9 mouse cellular contexts compared by ENCODE assay signal in the genomic region with DNA sequence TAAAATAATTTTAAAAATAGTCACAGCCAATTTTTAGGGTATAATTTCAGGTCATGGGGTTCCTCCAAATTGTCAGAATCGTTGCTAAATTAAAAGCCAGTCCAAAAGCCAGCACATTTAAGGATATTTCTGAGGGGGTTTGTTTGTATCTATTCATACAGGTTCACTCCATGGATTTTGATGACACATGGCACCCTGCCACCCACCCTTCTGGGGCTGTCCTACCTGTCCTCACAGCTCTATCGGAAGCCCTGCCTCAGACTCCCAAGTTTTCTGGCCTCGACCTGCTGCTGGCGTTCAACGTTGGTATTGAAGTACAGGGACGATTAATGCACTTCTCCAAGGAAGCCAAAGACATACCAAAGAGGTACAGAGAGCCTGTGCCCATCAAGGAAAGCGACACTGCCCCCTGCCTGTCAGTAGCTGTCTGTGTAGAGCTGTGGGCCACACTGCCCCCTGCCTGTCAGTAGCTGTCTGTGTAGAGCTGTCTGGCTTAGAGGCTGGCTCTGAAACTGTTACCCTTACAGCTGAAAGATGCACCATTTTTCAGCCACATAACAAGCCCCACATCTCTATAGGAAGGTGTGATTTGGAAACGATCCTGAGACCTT. TPM values are rescaled to one million over a fixed set of nuclear protein-coding genes. Genes with fewer than 3 reads are reported as not detected.
DNase-seq lines count a peak whose midpoint lies in the region; ATAC-seq lines count a peak whose summit lies in the region.
"Had no signal": no experiment of that assay in that cellular context is flagged by ENCODE, and none has a peak within 500 bp of the region (broad histone marks: within the 10 kb centered on the region; RNA-seq: fewer than 3 reads in every experiment).

No protein-coding gene starts in this region.

- no peak overlapping the region for H3K27ac ChIP-seq in embryonic facial prominence, embryonic 15.5 days (replicated peaks)
- no peak overlapping the region for H3K27ac ChIP-seq in heart, embryonic 10.5 days
- H3K27ac ChIP-seq in kidney, embryonic 16.5 days (ENCODE audit: low read length): no peak overlapping the region
- no peak overlapping the region for H3K27ac ChIP-seq in liver, embryonic 11.5 days (ENCODE audit: low read depth, low read length)
- H3K27ac ChIP-seq: embryonic facial prominence, embryonic 13.5 days had no signal

- no peaks in the 10 kb centered on the region for H3K36me3 ChIP-seq in embryonic facial prominence, embryonic 15.5 days
- H3K36me3 ChIP-seq in heart, embryonic 10.5 days: no peaks in the 10 kb centered on the region
- no peaks in the 10 kb centered on the region for H3K36me3 ChIP-seq in kidney, embryonic 16.5 days (ENCODE audit: insufficient read depth, low read length)
- H3K36me3 ChIP-seq in liver, embryonic 11.5 days (ENCODE audit: control insufficient read depth, insufficient read depth, low read length): no peaks in the 10 kb centered on the region
- H3K36me3 ChIP-seq in splenic B cell, adult 2 months (ENCODE audit: control insufficient read depth, insufficient read depth, low read length, poor library complexity, severe bottlenecking): no peaks in the 10 kb centered on the region
- H3K36me3 ChIP-seq: embryonic facial prominence, embryonic 13.5 days had no signal

- no peaks in the 10 kb centered on the region for H3K27me3 ChIP-seq in embryonic facial prominence, embryonic 15.5 days
- H3K27me3 ChIP-seq in heart, embryonic 10.5 days (ENCODE audit: insufficient read depth, poor library complexity, severe bottlenecking): no peaks in the 10 kb centered on the region
- H3K27me3 ChIP-seq in kidney, embryonic 16.5 days (ENCODE audit: insufficient read depth, low read length): no peaks in the 10 kb centered on the region
- no peaks in the 10 kb centered on the region for H3K27me3 ChIP-seq in liver, embryonic 11.5 days (replicated peaks; ENCODE audit: control insufficient read depth, insufficient read depth, low read length)
- no peaks in the 10 kb centered on the region for H3K27me3 ChIP-seq in splenic B cell, adult 2 months (ENCODE audit: control insufficient read depth, insufficient read depth, low read length, poor library complexity, severe bottlenecking)
- H3K27me3 ChIP-seq: embryonic facial prominence, embryonic 13.5 days had no signal

- peak; percentile 81 for ATAC-seq in embryonic facial prominence, embryonic 15.5 days (ENCODE audit: insufficient number of reproducible peaks, low FRiP score, low TSS enrichment, low read depth)
- ATAC-seq in kidney, embryonic 16.5 days (ENCODE audit: low FRiP score, low TSS enrichment): peak; percentile 89
- ATAC-seq in liver, embryonic 11.5 days (replicated peaks; ENCODE audit: low FRiP score): peak; percentile 87
- ATAC-seq in monocyte, adult 5-6 weeks (replicated peaks; ENCODE audit: insufficient number of reproducible peaks, low FRiP score, low TSS enrichment, poor library complexity, severe bottlenecking): peak; percentile 95

- no peak overlapping the region for H3K9ac ChIP-seq in embryonic facial prominence, embryonic 15.5 days
- H3K9ac ChIP-seq in kidney, embryonic 16.5 days (replicated peaks; ENCODE audit: low read length): no peak overlapping the region
- H3K9ac ChIP-seq in liver, embryonic 11.5 days (ENCODE audit: low read depth, low read length): no peak overlapping the region
- H3K9ac ChIP-seq: embryonic facial prominence, embryonic 13.5 days had no signal

- no peak overlapping the region for H3K4me3 ChIP-seq in embryonic facial prominence, embryonic 15.5 days (replicated peaks)
- H3K4me3 ChIP-seq in heart, embryonic 10.5 days: no peak overlapping the region
- no peak overlapping the region for H3K4me3 ChIP-seq in kidney, embryonic 16.5 days (ENCODE audit: low read length)
- H3K4me3 ChIP-seq in liver, embryonic 11.5 days (ENCODE audit: low read depth, low read length): no peak overlapping the region
- H3K4me3 ChIP-seq: embryonic facial prominence, embryonic 13.5 days had no signal

- no peak overlapping the region for H3K4me2 ChIP-seq in embryonic facial prominence, embryonic 15.5 days (replicated peaks)
- H3K4me2 ChIP-seq in kidney, embryonic 16.5 days (replicated peaks; ENCODE audit: low read depth, low read length): no peak overlapping the region
- H3K4me2 ChIP-seq in liver, embryonic 11.5 days: no peak overlapping the region
- H3K4me2 ChIP-seq: embryonic facial prominence, embryonic 13.5 days had no signal

- no peaks in the 10 kb centered on the region for H3K4me1 ChIP-seq in embryonic facial prominence, embryonic 15.5 days
- H3K4me1 ChIP-seq in heart, embryonic 10.5 days: no peaks in the 10 kb centered on the region
- H3K4me1 ChIP-seq in kidney, embryonic 16.5 days (ENCODE audit: insufficient read depth, low read length): no peaks in the 10 kb centered on the region
- peaks cover 4% of the 10 kb centered on the region; the same call in 1 of the 2 replicates for H3K4me1 ChIP-seq in liver, embryonic 11.5 days (replicated peaks; ENCODE audit: control insufficient read depth, insufficient read depth, low read length)

- DNase-seq in B cell, adult 2 months: peak; percentile 93 to 94
- DNase-seq in adrenal gland, postnatal 25 days: peak; percentile 86
- DNase-seq in heart, embryonic 10.5 days (ENCODE audit: low spot score): peak; percentile 76
- DNase-seq in liver, embryonic 11.5 days (ENCODE audit: low spot score): peak; percentile 67
- DNase-seq in splenic B cell, adult 2 months (ENCODE audit: low read depth, low spot score): peak; percentile 94

- 25% methylated on average over 8 of the region's 8 CpGs for WGBS in embryonic facial prominence, embryonic 15.5 days
- WGBS in heart, embryonic 10.5 days: 33% methylated on average over 8 of the region's 8 CpGs
- 32% methylated on average over 8 of the region's 8 CpGs for WGBS in kidney, embryonic 16.5 days
- WGBS in liver, embryonic 11.5 days: 22% methylated on average over 8 of the region's 8 CpGs

- H3K9me3 ChIP-seq in embryonic facial prominence, embryonic 15.5 days (replicated peaks): no peaks in the 10 kb centered on the region
- no peaks in the 10 kb centered on the region for H3K9me3 ChIP-seq in heart, embryonic 10.5 days
- no peaks in the 10 kb centered on the region for H3K9me3 ChIP-seq in kidney, embryonic 16.5 days (ENCODE audit: low read length)
- H3K9me3 ChIP-seq in liver, embryonic 11.5 days (ENCODE audit: control insufficient read depth, low read length): no peaks in the 10 kb centered on the region
- H3K9me3 ChIP-seq: embryonic facial prominence, embryonic 13.5 days had no signal

RNA-seq across cellular contexts. Expression of a gene that starts 4.5 kb away (rescaled TPM):
- total RNA-seq in adrenal gland, postnatal 25 days (2021): not detected in 2 replicates
- polyA plus RNA-seq in embryonic facial prominence, embryonic 15.5 days (2015; fragmentation: Nextera tagmentation; extraction: Ambion mirVana): not detected in 2 replicates
- polyA plus RNA-seq in heart, embryonic 10.5 days (2016; fragmentation: Nextera tagmentation; extraction: Ambion mirVana): 0.08 TPM in 1 of 2 replicates, not detected in the other
- not detected in 2 replicates for polyA plus RNA-seq in kidney, embryonic 16.5 days (2015; fragmentation: Nextera tagmentation; extraction: Ambion mirVana)
- 0.16 and 0.25 TPM in 2 replicates for polyA plus RNA-seq in liver, embryonic 11.5 days (2014; fragmentation: Nextera tagmentation; extraction: Ambion mirVana)
- 3.1 to 10.1 TPM (median 3.6 TPM) in 3 replicates for total RNA-seq in monocyte, adult 5-6 weeks (2017)
- polyA plus RNA-seq: embryonic facial prominence, embryonic 13.5 days had no signal

RNA-seq across cellular contexts. Expression of a gene that starts 18.8 kb away (rescaled TPM):
- total RNA-seq in adrenal gland, postnatal 25 days (2021): 32.4 and 32.8 TPM in 2 replicates
- 32.6 and 32.7 TPM in 2 replicates for polyA plus RNA-seq in embryonic facial prominence, embryonic 15.5 days (2015; fragmentation: Nextera tagmentation; extraction: Ambion mirVana)
- polyA plus RNA-seq in heart, embryonic 10.5 days (2016; fragmentation: Nextera tagmentation; extraction: Ambion mirVana): 28.3 and 30.5 TPM in 2 replicates
- 36.7 and 38.1 TPM in 2 replicates for polyA plus RNA-seq in kidney, embryonic 16.5 days (2015; fragmentation: Nextera tagmentation; extraction: Ambion mirVana)
- polyA plus RNA-seq in liver, embryonic 11.5 days (2014; fragmentation: Nextera tagmentation; extraction: Ambion mirVana): 29.4 and 31.8 TPM in 2 replicates
- 56.4 to 63.7 TPM (median 61.5 TPM) in 3 replicates for total RNA-seq in monocyte, adult 5-6 weeks (2017)

RNA-seq across cellular contexts. Expression of a gene that starts 48.1 kb away (rescaled TPM):
- 76.8 and 86.4 TPM in 2 replicates for total RNA-seq in adrenal gland, postnatal 25 days (2021)
- polyA plus RNA-seq in embryonic facial prominence, embryonic 15.5 days (2015; fragmentation: Nextera tagmentation; extraction: Ambion mirVana): 25.2 and 27.0 TPM in 2 replicates
- polyA plus RNA-seq in heart, embryonic 10.5 days (2016; fragmentation: Nextera tagmentation; extraction: Ambion mirVana): 18.4 TPM in 2 replicates
- 22.0 and 23.5 TPM in 2 replicates for polyA plus RNA-seq in kidney, embryonic 16.5 days (2015; fragmentation: Nextera tagmentation; extraction: Ambion mirVana)
- 15.1 and 16.0 TPM in 2 replicates for polyA plus RNA-seq in liver, embryonic 11.5 days (2014; fragmentation: Nextera tagmentation; extraction: Ambion mirVana)
- total RNA-seq in monocyte, adult 5-6 weeks (2017): 179 to 209 TPM (median 190 TPM) in 3 replicates
